Mouse (Mus musculus): ENCODE measurements around the gene Gm45208. TPM values are rescaled to one million over a fixed set of nuclear protein-coding genes. Genes with fewer than 3 reads are reported as not detected.
"Not testable (repeated sequence)": the region's sequence is repeated elsewhere in the genome, so short reads cannot be mapped to it uniquely, and the experiment has no call there.

The Gm45208 gene
- polyA plus RNA-seq, 1 experiment from 2014 or later = not detected

DNA sequence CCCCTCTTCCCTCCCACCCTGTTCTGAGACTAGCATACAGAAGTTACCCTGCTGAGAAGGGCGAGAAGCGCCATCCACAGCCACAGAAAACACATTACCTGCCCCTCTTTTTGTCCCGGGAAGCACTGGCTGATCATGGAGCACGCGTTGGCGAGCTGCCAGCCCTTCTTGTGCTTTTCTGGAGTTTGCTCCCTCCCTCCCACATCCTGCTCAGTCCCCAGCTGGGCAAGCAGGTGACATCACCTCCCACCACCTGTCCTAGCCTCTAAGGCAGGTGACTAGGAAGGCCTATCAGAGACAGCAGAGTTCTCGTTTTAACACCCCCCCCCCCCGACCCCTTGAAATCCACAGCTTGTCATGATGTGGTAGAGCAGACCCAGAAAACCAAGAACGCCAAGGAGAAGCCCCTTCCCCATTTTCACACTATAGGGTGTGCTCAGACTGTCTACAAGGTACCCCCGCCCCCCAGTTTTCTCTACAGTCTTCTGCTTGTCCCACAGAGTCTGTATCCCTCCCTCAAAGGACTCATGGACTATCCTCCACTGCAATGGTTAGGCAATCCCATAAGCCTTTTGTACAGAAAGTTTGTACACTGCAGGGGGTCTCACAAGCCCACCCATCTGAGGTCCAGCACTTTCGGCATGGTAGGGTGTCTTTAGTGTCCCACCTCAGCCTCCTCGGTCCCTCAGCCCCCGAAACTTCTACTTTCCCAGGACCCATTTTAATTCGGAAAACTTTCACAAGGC lies 17.5 kb downstream of the Gm45208 start:
- Histone ChIP-seq H3K4me2 (ENCODE audit: low read length) (no peak overlapping the region), H3K27ac (ENCODE audit: low read depth, low read length) (no peak overlapping the region), H3K4me3 (ENCODE audit: low read depth, low read length) (no peak overlapping the region), H3K9me3 (replicated peaks; ENCODE audit: control insufficient read depth, low read length) (no peaks in the 10 kb centered on the region), H3K4me1 (ENCODE audit: control insufficient read depth, insufficient read depth, low read length) (no peaks in the 10 kb centered on the region), H3K36me3 (ENCODE audit: control insufficient read depth, insufficient read depth, low read length) (peaks cover 15% of the 10 kb centered on the region; the same call in 1 of the 2 replicates), H3K27me3 (replicated peaks; ENCODE audit: control insufficient read depth, insufficient read depth, low read length) (no peaks in the 10 kb centered on the region), H3K9ac (ENCODE audit: low read length) (no peak overlapping the region)
- DNase-seq (ENCODE audit: low spot score) = peak; percentile 45
- no peak for ATAC-seq
- 68% methylated on average over 14 of the region's 14 CpGs for WGBS

DNA sequence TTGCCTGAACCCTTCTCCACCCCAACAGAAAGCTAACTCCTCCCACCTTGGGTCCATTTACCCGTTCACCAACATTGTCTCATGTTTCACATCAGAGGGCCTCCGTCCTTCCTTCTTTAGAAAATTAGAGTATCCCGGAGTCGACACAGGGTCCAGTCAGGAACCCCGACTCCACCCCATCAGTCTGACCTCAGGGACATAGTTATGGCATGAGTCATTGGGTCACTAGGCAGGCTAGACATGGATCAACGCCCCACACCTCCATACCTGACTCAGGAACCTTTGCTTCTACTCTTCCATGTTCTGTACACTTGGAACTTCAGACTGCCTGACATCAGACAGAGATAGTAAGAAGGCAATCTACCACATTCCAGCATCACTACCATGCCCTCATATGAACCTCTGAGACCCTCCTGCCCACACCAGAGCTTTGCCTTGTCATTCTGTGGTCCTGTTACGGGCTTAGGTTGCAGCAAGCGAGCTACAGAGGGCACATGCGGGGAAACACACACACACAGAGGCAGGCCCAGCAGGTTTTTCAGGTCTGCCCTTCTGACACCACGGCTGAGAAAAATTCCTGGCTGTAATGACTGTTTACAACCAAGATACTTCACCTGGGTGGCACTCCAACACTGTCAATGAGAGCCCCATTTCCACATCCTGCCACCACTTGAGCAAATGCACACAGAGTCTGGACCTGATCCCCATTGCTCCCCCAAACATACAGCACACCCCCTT lies 18.2 kb downstream of the Gm45208 start:
- ATAC-seq (no peak), DNase-seq (ENCODE audit: low spot score) (no peak)
- WGBS = 76% methylated on average over 10 of the region's 10 CpGs
- H3K4me1 ChIP-seq (ENCODE audit: control insufficient read depth, insufficient read depth, low read length) = no peaks in the 10 kb centered on the region
- peaks cover 15% of the 10 kb centered on the region; the same call in 1 of the 2 replicates for H3K36me3 ChIP-seq (ENCODE audit: control insufficient read depth, insufficient read depth, low read length)
- no peak overlapping the region for H3K27ac ChIP-seq (ENCODE audit: low read depth, low read length)
- no peaks in the 10 kb centered on the region for H3K9me3 ChIP-seq (replicated peaks; ENCODE audit: control insufficient read depth, low read length)
- H3K9ac ChIP-seq (ENCODE audit: low read length) = no peak overlapping the region
- H3K27me3 ChIP-seq (replicated peaks; ENCODE audit: control insufficient read depth, insufficient read depth, low read length) = no peaks in the 10 kb centered on the region
- H3K4me2 ChIP-seq (ENCODE audit: low read length) = no peak overlapping the region
- no peak overlapping the region for H3K4me3 ChIP-seq (ENCODE audit: low read depth, low read length)

DNA sequence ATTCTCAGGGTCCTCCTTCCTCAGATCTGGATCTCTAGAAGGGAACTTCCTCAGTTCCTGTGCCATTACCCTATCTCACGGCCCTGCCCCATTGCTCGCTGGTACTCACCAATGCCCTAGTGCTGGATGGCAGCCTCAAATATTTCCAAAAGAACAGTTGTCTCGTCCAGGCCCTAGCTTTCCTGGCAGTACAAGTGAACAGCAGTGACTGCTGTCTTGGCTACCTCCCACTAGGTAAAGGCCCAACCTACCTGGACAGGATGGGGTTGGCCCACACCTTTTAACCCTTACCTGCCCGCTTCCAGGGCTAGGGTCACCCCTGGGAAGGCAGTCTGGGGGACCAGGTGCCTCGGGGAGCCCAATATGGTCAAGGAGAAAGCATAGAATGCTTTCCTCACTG lies 19.1 kb downstream of the Gm45208 start:
- no peak for ATAC-seq
- no peaks in the 10 kb centered on the region for H3K9me3 ChIP-seq (replicated peaks; ENCODE audit: control insufficient read depth, low read length)
- H3K4me3 ChIP-seq (ENCODE audit: low read depth, low read length) = no peak overlapping the region
- peaks cover 15% of the 10 kb centered on the region; the same call in 1 of the 2 replicates for H3K36me3 ChIP-seq (ENCODE audit: control insufficient read depth, insufficient read depth, low read length)
- H3K4me2 ChIP-seq (ENCODE audit: low read length) = no peak overlapping the region
- H3K27me3 ChIP-seq (replicated peaks; ENCODE audit: control insufficient read depth, insufficient read depth, low read length) = no peaks in the 10 kb centered on the region
- no peak for DNase-seq (ENCODE audit: low spot score)
- no peaks in the 10 kb centered on the region for H3K4me1 ChIP-seq (ENCODE audit: control insufficient read depth, insufficient read depth, low read length)
- WGBS = 76% methylated on average over 5 of the region's 5 CpGs
- H3K27ac ChIP-seq (ENCODE audit: low read depth, low read length) = no peak overlapping the region
- H3K9ac ChIP-seq (ENCODE audit: low read length) = no peak overlapping the region

DNA sequence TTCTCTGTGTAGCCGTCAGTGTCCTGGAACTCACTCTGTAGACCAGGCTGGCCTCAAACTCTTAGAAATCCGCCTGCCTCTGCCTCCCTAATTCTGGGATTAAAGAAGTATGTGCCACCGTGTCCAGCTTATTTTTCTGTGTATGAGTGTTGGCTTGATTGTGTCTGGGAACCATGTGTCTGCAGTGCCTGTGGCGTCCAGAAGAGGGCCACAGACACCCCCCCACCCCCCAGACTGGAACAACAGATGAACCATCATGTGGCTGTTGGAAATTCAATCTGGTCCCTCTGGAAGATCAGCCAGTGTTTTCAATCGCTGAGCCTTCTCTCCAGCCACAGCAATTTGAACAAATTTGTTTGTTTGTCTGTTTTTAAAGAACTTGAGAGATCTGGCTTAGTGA lies 21.4 kb downstream of the Gm45208 start:
- no peaks in the 10 kb centered on the region for H3K27me3 ChIP-seq (replicated peaks; ENCODE audit: control insufficient read depth, insufficient read depth, low read length)
- H3K4me3 ChIP-seq (ENCODE audit: low read depth, low read length) = no peak overlapping the region
- no peaks in the 10 kb centered on the region for H3K9me3 ChIP-seq (replicated peaks; ENCODE audit: control insufficient read depth, low read length)
- no peak overlapping the region for H3K4me2 ChIP-seq (ENCODE audit: low read length)
- no peak overlapping the region for H3K27ac ChIP-seq (ENCODE audit: low read depth, low read length)
- WGBS = 59% methylated on average over 5 of the region's 5 CpGs
- no peaks in the 10 kb centered on the region for H3K4me1 ChIP-seq (ENCODE audit: control insufficient read depth, insufficient read depth, low read length)
- H3K9ac ChIP-seq (ENCODE audit: low read length) = no peak overlapping the region
- H3K36me3 ChIP-seq (ENCODE audit: control insufficient read depth, insufficient read depth, low read length) = no peaks in the 10 kb centered on the region
- DNase-seq (ENCODE audit: low spot score) (peak; percentile 2), ATAC-seq (no peak)

DNA sequence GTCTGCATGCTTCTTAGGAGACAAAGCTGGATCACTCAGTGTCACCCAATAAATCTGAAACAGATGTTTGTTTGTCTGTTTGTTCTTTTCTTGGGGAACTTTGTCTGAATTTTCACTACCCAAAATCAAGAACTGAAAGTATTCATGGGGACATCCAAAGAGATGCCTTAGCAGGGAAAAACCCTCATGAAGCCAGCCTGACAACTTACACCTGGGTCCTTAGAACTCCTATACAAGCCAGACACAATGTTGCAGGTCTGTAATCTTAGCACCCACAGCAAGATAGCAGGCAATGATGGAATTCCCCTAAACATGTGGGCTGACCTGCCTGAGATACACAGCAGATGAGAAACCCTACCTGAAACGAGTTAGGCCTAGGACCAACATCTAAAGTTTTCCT lies 22.9 kb downstream of the Gm45208 start:
- Histone ChIP-seq H3K4me3 (ENCODE audit: low read depth, low read length) (no peak overlapping the region), H3K36me3 (ENCODE audit: control insufficient read depth, insufficient read depth, low read length) (no peaks in the 10 kb centered on the region), H3K27me3 (replicated peaks; ENCODE audit: control insufficient read depth, insufficient read depth, low read length) (no peaks in the 10 kb centered on the region), H3K9me3 (replicated peaks; ENCODE audit: control insufficient read depth, low read length) (no peaks in the 10 kb centered on the region), H3K27ac (ENCODE audit: low read depth, low read length) (no peak overlapping the region), H3K4me2 (ENCODE audit: low read length) (no peak overlapping the region), H3K4me1 (ENCODE audit: control insufficient read depth, insufficient read depth, low read length) (no peaks in the 10 kb centered on the region), H3K9ac (ENCODE audit: low read length) (no peak overlapping the region)
- 68% methylated on average over 1 of the region's 1 CpGs for WGBS
- DNase-seq (ENCODE audit: low spot score) (no peak), ATAC-seq (no peak)

DNA sequence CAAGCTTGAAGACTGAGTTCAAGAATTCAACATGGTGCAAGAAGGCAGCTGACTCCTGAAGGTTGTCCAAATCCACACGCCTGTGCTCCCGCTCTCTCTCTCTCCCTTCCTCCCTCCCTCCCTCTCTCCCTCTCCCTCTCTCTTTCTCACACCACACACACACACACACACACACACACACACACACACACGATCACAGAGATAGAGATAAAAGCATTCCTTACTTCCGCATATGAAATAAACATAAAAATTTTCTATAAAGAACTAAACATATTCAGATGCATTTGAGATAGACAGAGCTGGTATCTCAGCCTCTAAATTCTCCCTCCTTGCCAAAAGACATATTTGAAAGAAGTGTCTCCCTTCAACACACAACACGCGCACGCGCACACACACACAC lies 23.4 kb downstream of the Gm45208 start:
- no peak for ATAC-seq
- Histone ChIP-seq H3K4me3 (ENCODE audit: low read depth, low read length) (no peak overlapping the region), H3K27me3 (replicated peaks; ENCODE audit: control insufficient read depth, insufficient read depth, low read length) (no peaks in the 10 kb centered on the region), H3K4me1 (ENCODE audit: control insufficient read depth, insufficient read depth, low read length) (no peaks in the 10 kb centered on the region), H3K36me3 (ENCODE audit: control insufficient read depth, insufficient read depth, low read length) (no peaks in the 10 kb centered on the region), H3K9me3 (replicated peaks; ENCODE audit: control insufficient read depth, low read length) (no peaks in the 10 kb centered on the region), H3K4me2 (ENCODE audit: low read length) (no peak overlapping the region), H3K9ac (ENCODE audit: low read length) (no peak overlapping the region), H3K27ac (ENCODE audit: low read depth, low read length) (no peak overlapping the region)
- whole genome bisulfite sequencing = 87% methylated on average over 8 of the region's 8 CpGs
- DNase-seq (ENCODE audit: low spot score) = no peak

DNA sequence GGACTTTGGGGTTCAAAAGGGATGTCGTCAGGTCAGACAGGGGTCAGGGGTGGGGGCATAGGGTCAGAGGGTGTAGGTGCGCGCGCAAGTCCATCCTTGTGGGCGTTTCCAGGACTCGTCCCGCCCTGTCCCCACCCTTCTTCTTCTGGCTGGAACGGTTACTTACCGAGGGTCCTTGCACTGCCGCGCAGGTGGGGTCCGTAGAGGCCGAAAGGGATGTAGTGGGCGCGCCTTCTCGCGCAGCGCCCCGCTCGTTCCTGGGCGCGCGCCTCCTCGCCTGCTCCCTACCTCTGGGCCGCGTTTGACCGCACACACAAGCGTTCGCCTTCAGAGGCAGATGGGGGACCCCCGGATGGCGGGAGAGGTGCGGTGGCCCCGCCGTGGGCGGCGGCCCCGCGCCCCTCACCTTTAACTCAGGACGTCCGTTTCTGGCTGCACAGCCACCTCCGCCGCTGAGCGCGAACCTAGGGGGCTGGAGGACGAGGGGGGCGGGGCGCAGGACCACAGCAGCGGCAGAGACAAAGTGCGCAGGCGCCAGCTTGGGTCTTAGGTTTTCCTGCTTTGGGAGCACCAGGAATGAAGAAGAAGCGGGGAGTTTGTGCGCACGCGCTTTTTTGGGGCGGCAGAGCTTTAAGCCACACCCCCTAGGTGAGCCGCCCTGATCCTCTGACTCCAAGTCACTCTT lies 28.5 kb downstream of the Gm45208 start, which contains the start of gene Ccdc120:
TSS of gene Ccdc120 (minus strand) at position 474 of the 685 bp plus-strand sequence.
- Histone ChIP-seq H3K4me3 (ENCODE audit: low read depth, low read length) (peak within 1 kb of the TSS; percentile 57), H3K4me2 (ENCODE audit: low read length) (peak within 1 kb of the TSS; percentile 54), H3K9ac (ENCODE audit: low read length) (peak within 1 kb of the TSS; percentile 73), H3K27ac (ENCODE audit: low read depth, low read length) (no peak within 1 kb of the TSS), H3K9me3 (replicated peaks; ENCODE audit: control insufficient read depth, low read length) (no peaks in the 10 kb centered on the region), H3K4me1 (ENCODE audit: control insufficient read depth, insufficient read depth, low read length) (no peaks in the 10 kb centered on the region), H3K27me3 (replicated peaks; ENCODE audit: control insufficient read depth, insufficient read depth, low read length) (no peaks in the 10 kb centered on the region), H3K36me3 (ENCODE audit: control insufficient read depth, insufficient read depth, low read length) (no peaks in the 10 kb centered on the region)
- peak; percentile 94 for DNase-seq (ENCODE audit: low spot score)
- ATAC-seq = peak; percentile 92
- 21% methylated on average over 39 of the region's 56 CpGs for WGBS

DNA sequence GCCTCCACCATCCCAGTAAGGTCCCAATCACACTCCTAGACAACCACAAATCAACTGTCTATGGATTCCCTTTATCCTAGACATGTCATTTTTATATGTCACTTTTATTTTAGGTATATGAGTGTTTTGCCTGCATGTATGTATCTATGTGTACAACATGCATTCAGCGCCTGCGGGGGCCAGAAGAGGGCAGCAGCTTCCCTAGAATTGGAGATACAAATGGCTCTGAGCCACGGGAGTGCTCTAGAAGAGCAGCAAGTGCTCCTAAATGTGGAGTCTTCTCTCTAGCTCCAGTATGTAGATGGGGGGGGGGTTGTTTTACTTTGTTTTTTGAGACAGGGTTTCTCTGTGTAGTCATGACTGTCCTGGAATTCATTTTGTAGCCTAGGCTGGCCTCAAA lies 31.6 kb downstream of the Gm45208 start:
- H3K4me2 ChIP-seq (ENCODE audit: low read length); H3K27ac ChIP-seq (ENCODE audit: low read depth, low read length); ATAC-seq; H3K36me3 ChIP-seq (ENCODE audit: control insufficient read depth, insufficient read depth, low read length); H3K9me3 ChIP-seq (replicated peaks; ENCODE audit: control insufficient read depth, low read length); H3K4me1 ChIP-seq (ENCODE audit: control insufficient read depth, insufficient read depth, low read length); H3K4me3 ChIP-seq (ENCODE audit: low read depth, low read length); H3K27me3 ChIP-seq (replicated peaks; ENCODE audit: control insufficient read depth, insufficient read depth, low read length); H3K9ac ChIP-seq (ENCODE audit: low read length): not testable (repeated sequence)
- peak; percentile 51 for DNase-seq (ENCODE audit: low spot score)
- WGBS = 16% methylated on average over 3 of the region's 3 CpGs
